12 mouse cellular contexts compared by ENCODE assay signal in the genomic region with DNA sequence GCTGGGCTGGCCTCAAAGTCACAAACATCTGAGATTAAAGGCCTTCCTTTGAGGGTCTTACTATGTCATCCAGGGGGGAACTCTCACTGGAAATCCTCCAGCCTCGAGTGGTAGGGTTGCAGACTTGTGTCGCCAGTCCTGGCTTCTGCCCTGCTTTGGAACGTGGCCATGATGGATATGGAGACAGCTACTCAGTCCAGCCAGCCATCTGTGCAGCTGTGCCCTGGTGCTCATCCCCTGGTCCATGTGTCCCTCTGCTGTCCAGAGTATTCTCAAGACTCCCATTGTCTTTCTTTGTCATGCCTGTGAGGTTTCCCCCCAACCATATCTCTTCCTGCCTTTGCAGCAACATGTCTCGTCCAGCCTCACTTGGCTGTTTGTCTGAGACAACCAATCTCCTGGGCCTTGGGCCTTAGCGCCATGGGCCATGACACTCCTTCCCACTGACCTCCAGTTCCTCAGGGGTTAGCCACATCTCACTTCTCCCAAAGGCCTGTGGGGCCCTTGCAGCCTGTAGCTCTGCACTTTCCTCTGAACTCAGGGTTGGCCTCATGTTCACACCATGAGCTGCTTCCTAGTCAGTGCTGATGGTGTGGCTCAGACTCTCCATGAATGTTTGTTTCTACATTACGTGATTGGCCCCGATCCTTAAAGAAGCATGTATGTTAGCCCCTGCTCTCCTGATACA.
DNase-seq lines count a peak whose midpoint lies in the region; ATAC-seq lines count a peak whose summit lies in the region.
"Had no signal": no experiment of that assay in that cellular context is flagged by ENCODE, and none has a peak within 500 bp of the region (broad histone marks: within the 10 kb centered on the region; RNA-seq: fewer than 3 reads in every experiment).

No protein-coding gene starts in this region.

- no peak overlapping the region for H3K4me3 ChIP-seq in heart, embryonic 15.5 days
- no peak overlapping the region for H3K4me3 ChIP-seq in liver, embryonic 16.5 days (ENCODE audit: low read depth, low read length)
- H3K4me3 ChIP-seq: kidney, embryonic 15.5 days had no signal

- H3K9me3 ChIP-seq in heart, embryonic 15.5 days (replicated peaks), result no peaks in the 10 kb centered on the region
- no peaks in the 10 kb centered on the region for H3K9me3 ChIP-seq in liver, embryonic 16.5 days (replicated peaks; ENCODE audit: control insufficient read depth, low read length)
- H3K9me3 ChIP-seq: kidney, embryonic 15.5 days had no signal

- WGBS in heart, embryonic 15.5 days, result 57% methylated on average over 7 of the region's 7 CpGs
- WGBS in liver, embryonic 16.5 days (ENCODE audit: insufficient replicate concordance), result 60% methylated on average over 7 of the region's 7 CpGs

- no peak overlapping the region for H3K4me2 ChIP-seq in heart, embryonic 15.5 days
- peak overlapping the region; percentile 54; the same call in 1 of the 2 replicates for H3K4me2 ChIP-seq in liver, embryonic 16.5 days (ENCODE audit: low read depth, low read length)
- H3K4me2 ChIP-seq: kidney, embryonic 15.5 days; midbrain, embryonic 11.5 days had no signal

- peak; percentile 58 for DNase-seq in gastrocnemius, postnatal 10 days
- DNase-seq in gastrocnemius, adult 8-10 months (ENCODE audit: low spot score in 2 of 2), result no peak
- DNase-seq in lung, postnatal 10 days, result peak; percentile 67
- no peak for DNase-seq in lung, adult 18-20 months
- no peak for DNase-seq in right cerebral cortex, postnatal 36 days (ENCODE audit: low spot score in 2 of 2)
- DNase-seq in embryo, embryonic 11 days, result no peak
- DNase-seq: thymus, adult 18-20 months had no signal

- H3K27me3 ChIP-seq in heart, embryonic 15.5 days, result no peaks in the 10 kb centered on the region
- no peaks in the 10 kb centered on the region for H3K27me3 ChIP-seq in liver, embryonic 16.5 days (ENCODE audit: control insufficient read depth, insufficient read depth, low read depth, low read length)
- H3K27me3 ChIP-seq: kidney, embryonic 15.5 days had no signal

- H3K9ac ChIP-seq in heart, embryonic 15.5 days, result no peak overlapping the region
- peak overlapping the region; percentile 34; the same call in 1 of the 2 replicates for H3K9ac ChIP-seq in liver, embryonic 16.5 days (ENCODE audit: low read depth, low read length)
- H3K9ac ChIP-seq: kidney, embryonic 15.5 days had no signal

- H3K36me3 ChIP-seq in heart, embryonic 15.5 days, result peaks cover 27% of the 10 kb centered on the region; the same call in 1 of the 2 replicates
- H3K36me3 ChIP-seq in liver, embryonic 16.5 days (ENCODE audit: control insufficient read depth, insufficient read depth), result peaks cover 28% of the 10 kb centered on the region

- peaks cover 38% of the 10 kb centered on the region for H3K4me1 ChIP-seq in heart, embryonic 15.5 days (replicated peaks)
- peaks cover 51% of the 10 kb centered on the region for H3K4me1 ChIP-seq in liver, embryonic 16.5 days (ENCODE audit: control insufficient read depth, low read depth, low read length)

- H3K27ac ChIP-seq in heart, embryonic 15.5 days, result peak overlapping the region; percentile 64
- H3K27ac ChIP-seq in liver, embryonic 16.5 days (ENCODE audit: low read length), result peak overlapping the region; percentile 87
- H3K27ac ChIP-seq: kidney, embryonic 15.5 days had no signal

- no peak for ATAC-seq in heart, embryonic 15.5 days (replicated peaks; ENCODE audit: insufficient number of reproducible peaks, insufficient read depth, low FRiP score, low read depth)
- ATAC-seq in liver, embryonic 16.5 days (ENCODE audit: low read depth), result no peak
- ATAC-seq: forebrain, embryonic 14.5 days had no signal

Comparison
In these comparisons a context has a peak if more than half of its experiments do, and no peak if none do; other contexts are left out.
1. DNase-seq: peak in gastrocnemius, postnatal 10 days (single experiment) and lung, postnatal 10 days (single experiment); none in gastrocnemius, adult 8-10 months (0 of 2), lung, adult 18-20 months (0 of 2), right cerebral cortex, postnatal 36 days (0 of 2) and embryo, embryonic 11 days (single experiment).